Mouse (Mus musculus) G1E (cell line): Measurements from ENCODE around the gene Chd9.

Source experiments
- CTCF ChIP-seq: IDR thresholded peaks from 2 replicates; pipeline ENCODE4 v1.5.1; 2012; ENCODE audit warnings: low read depth, low read length, inconsistent platforms, mixed read lengths
- GATA1 ChIP-seq: IDR thresholded peaks from 2 replicates; pipeline ENCODE4 v1.6.1; 2012; ENCODE audit warnings: borderline replicate concordance, low read length, inconsistent platforms, mixed read lengths

- no peak for TF ChIP-seq GATA1
- TF ChIP-seq CTCF, result no peak
These were observed 106.6 kb downstream of the Chd9 start for GRCm38 (mm10) chr8:90934786-90935185.
